Comparison of ENCODE assay signal across 26 mouse cellular contexts in genomic region chr19:45753551-45753950, GRCm38 (mm10). TPM values are rescaled to one million over a fixed set of nuclear protein-coding genes. Genes with fewer than 3 reads are reported as not detected.
DNase-seq lines count a peak whose midpoint lies in the region; ATAC-seq and TF ChIP-seq lines count a peak whose summit lies in the region.
"Had no signal": no experiment of that assay in that cellular context is flagged by ENCODE, and none has a peak within 500 bp of the region (broad histone marks: within the 10 kb centered on the region; RNA-seq: fewer than 3 reads in every experiment).

No protein-coding gene starts in this region.

- peaks cover 80% of the 10 kb centered on the region for H3K36me3 ChIP-seq in kidney, embryonic 15.5 days
- H3K36me3 ChIP-seq in kidney, postnatal 0 days (ENCODE audit: insufficient read depth, low read length): peaks cover 52% of the 10 kb centered on the region

- H3K4me1 ChIP-seq in kidney, embryonic 15.5 days: peaks cover 21% of the 10 kb centered on the region
- peaks cover 1% of the 10 kb centered on the region for H3K4me1 ChIP-seq in kidney, postnatal 0 days (replicated peaks; ENCODE audit: insufficient read depth, low read length)

- H3K27me3 ChIP-seq in kidney, embryonic 15.5 days: no peaks in the 10 kb centered on the region
- no peaks in the 10 kb centered on the region for H3K27me3 ChIP-seq in kidney, postnatal 0 days (ENCODE audit: insufficient read depth, low read length)
- H3K27me3 ChIP-seq: CH12.LX; embryonic facial prominence, embryonic 12.5 days; forebrain, embryonic 13.5 days; Patski had no signal

- 68% methylated on average over 3 of the region's 3 CpGs for WGBS in kidney, embryonic 15.5 days
- 61% methylated on average over 3 of the region's 3 CpGs for WGBS in kidney, postnatal 0 days

- H3K9me3 ChIP-seq in kidney, embryonic 15.5 days (replicated peaks): no peaks in the 10 kb centered on the region
- H3K9me3 ChIP-seq in kidney, postnatal 0 days (replicated peaks; ENCODE audit: low read length): no peaks in the 10 kb centered on the region
- H3K9me3 ChIP-seq: embryonic facial prominence, embryonic 10.5 days; embryonic facial prominence, embryonic 12.5 days; forebrain, embryonic 13.5 days; G1E had no signal

- H3K27ac ChIP-seq in kidney, embryonic 15.5 days: peak overlapping the region; percentile 60; the same call in 1 of the 2 replicates
- H3K27ac ChIP-seq in kidney, postnatal 0 days: 0 out of 2 replicates have a peak overlapping the region, but pooled peaks have one; percentile 3
- H3K27ac ChIP-seq: embryonic facial prominence, embryonic 10.5 days; embryonic facial prominence, embryonic 12.5 days; forebrain, embryonic 13.5 days had no signal

- ATAC-seq in kidney, embryonic 15.5 days (replicated peaks; ENCODE audit: low FRiP score): no peak
- no peak for ATAC-seq in kidney, postnatal 0 days (replicated peaks; ENCODE audit: low FRiP score, low read depth)
- ATAC-seq: activated CD4-positive, CD25-positive, alpha-beta regulatory T cell, adult 4 months; CD4-positive, CD25-positive, alpha-beta regulatory T cell, adult 4 months; forebrain, embryonic 13.5 days; Patski had no signal

- peak; percentile 44 for DNase-seq in kidney, adult 11 months
- DNase-seq in kidney, adult 18-20 months: no peak
- peak; percentile 42 to 59 for DNase-seq in kidney, adult 8-10 months
- no peak for DNase-seq in kidney, postnatal 14 days
- DNase-seq in kidney, postnatal 4 days: no peak
- no peak for DNase-seq in kidney, postnatal 0 days (ENCODE audit: low spot score)
- DNase-seq: adrenal gland, adult 8-10 months; adrenal gland, postnatal 14 days; adrenal gland, postnatal 36 days; B cell, adult 2 months; cerebellum, adult 11-12 months; cerebellum, adult 2 months; cerebellum, adult 9-10 months; cerebellum, postnatal 10 days; cerebellum, postnatal 25 days had no signal

- no peak overlapping the region for H3K4me2 ChIP-seq in kidney, embryonic 15.5 days
- no peak overlapping the region for H3K4me2 ChIP-seq in kidney, postnatal 0 days (ENCODE audit: low read length)
- H3K4me2 ChIP-seq: embryonic facial prominence, embryonic 12.5 days; forebrain, embryonic 13.5 days had no signal

- no peak for TF ChIP-seq CTCF in kidney, postnatal 0 days (IDR thresholded peaks at IDR 0.05; ENCODE audit: low read depth)

- no peak overlapping the region for H3K4me3 ChIP-seq in kidney, embryonic 15.5 days (replicated peaks)
- no peak overlapping the region for H3K4me3 ChIP-seq in kidney, postnatal 0 days (replicated peaks; ENCODE audit: low read depth, low read length)
- H3K4me3 ChIP-seq: embryonic facial prominence, embryonic 10.5 days; embryonic facial prominence, embryonic 12.5 days; forebrain, embryonic 13.5 days had no signal

- no peak overlapping the region for H3K9ac ChIP-seq in kidney, embryonic 15.5 days
- H3K9ac ChIP-seq in kidney, postnatal 0 days (ENCODE audit: low read depth, low read length): no peak overlapping the region
- H3K9ac ChIP-seq: embryonic facial prominence, embryonic 12.5 days; forebrain, embryonic 13.5 days had no signal

RNA-seq across cellular contexts. Expression of gene Npm3, which starts 4.2 kb away (rescaled TPM):
- 20.8 and 28.5 TPM in 2 replicates for polyA plus RNA-seq in kidney, embryonic 15.5 days (2015; fragmentation: Nextera tagmentation; extraction: Ambion mirVana)
- 16.7 and 18.0 TPM in 2 replicates for polyA plus RNA-seq in kidney, postnatal 0 days (2015; fragmentation: Nextera tagmentation; extraction: Ambion mirVana)

RNA-seq across cellular contexts. Expression of gene Fgf8, which starts 10.8 kb away (rescaled TPM):
- 17.8 and 20.3 TPM in 2 replicates for polyA plus RNA-seq in kidney, embryonic 15.5 days (2015; fragmentation: Nextera tagmentation; extraction: Ambion mirVana)
- 20.8 and 24.2 TPM in 2 replicates for polyA plus RNA-seq in kidney, postnatal 0 days (2015; fragmentation: Nextera tagmentation; extraction: Ambion mirVana)
- polyA plus RNA-seq: activated CD4-positive, CD25-positive, alpha-beta regulatory T cell, adult 4 months; CD4-positive, CD25-positive, alpha-beta regulatory T cell, adult 4 months; cerebellum, adult 2 months; cortical plate, adult 2 months; embryonic facial prominence, embryonic 14.5 days; G1E had no signal

RNA-seq across cellular contexts. Expression of gene Mgea5, which starts 30.1 kb away (rescaled TPM):
- polyA plus RNA-seq in kidney, embryonic 15.5 days (2015; fragmentation: Nextera tagmentation; extraction: Ambion mirVana): 47.4 and 53.3 TPM in 2 replicates
- polyA plus RNA-seq in kidney, postnatal 0 days (2015; fragmentation: Nextera tagmentation; extraction: Ambion mirVana): 32.8 and 33.0 TPM in 2 replicates

Comparison
In these comparisons a context has a peak if more than half of its experiments do, and no peak if none do; other contexts are left out.
1. DNase-seq: peak in kidney, adult 11 months (single experiment) and kidney, adult 8-10 months (2 of 2); none in kidney, adult 18-20 months (single experiment), kidney, postnatal 14 days (single experiment), kidney, postnatal 4 days (0 of 2) and kidney, postnatal 0 days (single experiment).